Mouse (Mus musculus) macrophage (primary cell): Measurements from ENCODE around the gene Rasa3. TPM values are rescaled to one million over a fixed set of nuclear protein-coding genes. Genes with fewer than 3 reads are reported as not detected.

Experiments
- H3K27ac ChIP-seq: fragments of 350-480 bp; formaldehyde crosslinking; 2 replicates; pipeline ENCODE4 v1.9.0; 2021
- H3K36me3 ChIP-seq: fragments of 350-480 bp; formaldehyde crosslinking; 2 replicates; pipeline ENCODE4 v1.9.0; 2021; ENCODE audit errors: inconsistent target
- H3K4me3 ChIP-seq: fragments of 350-480 bp; formaldehyde crosslinking; 2 replicates; pipeline ENCODE4 v1.9.0; 2021; ENCODE audit errors: inconsistent target
- H3K79me2 ChIP-seq: fragments of 350-480 bp; formaldehyde crosslinking; 2 replicates; pipeline ENCODE4 v1.9.0; 2021; ENCODE audit errors: inconsistent target
- WGBS: methylation state at CpG from one replicate; pipeline ENCODE4 v1.1.7; 2026; ENCODE audit warnings: inconsistent platforms; ENCODE audit not compliant: missing documents; 5-methylcytosine and 5-hydroxymethylcytosine counted together
- polyA plus RNA-seq: library from polyadenylated mRNA; stranded (reverse); fragments of 250-400 nt; gene quantifications from 3 replicates; pipeline ENCODE4 v1.2.4, GENCODE M21; 2018; ENCODE audit warnings: inconsistent platforms
- total RNA-seq, 78 experiments: library from RNA; depleted of rRNA; stranded (reverse); fragments of 250-400 nt; gene quantifications; 1 replicate in 9 of 78; 2 replicates in 24 of 78; 3 replicates in 43 of 78; 4 replicates in 2 of 78; pipeline ENCODE4 v1.2.4; 2018; ENCODE audit warnings: inconsistent platforms in 56 of 78

The Rasa3 gene
- 100 to 1,000 TPM in 19 of 26 experiments, 10 to 100 TPM in 7; 24.5 to 267 (median 142) TPM for total RNA-seq (2018; cell fraction: chromatin; rRNA removed)
- 100 to 1,000 TPM in 7 of 26 experiments, 10 to 100 TPM in 19; 56.4 to 109 (median 82.5) TPM for total RNA-seq (2018; cell fraction: cytosol; rRNA removed)
- total RNA-seq (2018; cell fraction: nucleus; rRNA removed) = 100 to 1,000 TPM in 12 of 26 experiments, 10 to 100 TPM in 14; 30.1 to 198 (median 99.8) TPM
- 72.6 to 95.1 TPM (median 88.3 TPM) in 3 replicates for polyA plus RNA-seq

DNA sequence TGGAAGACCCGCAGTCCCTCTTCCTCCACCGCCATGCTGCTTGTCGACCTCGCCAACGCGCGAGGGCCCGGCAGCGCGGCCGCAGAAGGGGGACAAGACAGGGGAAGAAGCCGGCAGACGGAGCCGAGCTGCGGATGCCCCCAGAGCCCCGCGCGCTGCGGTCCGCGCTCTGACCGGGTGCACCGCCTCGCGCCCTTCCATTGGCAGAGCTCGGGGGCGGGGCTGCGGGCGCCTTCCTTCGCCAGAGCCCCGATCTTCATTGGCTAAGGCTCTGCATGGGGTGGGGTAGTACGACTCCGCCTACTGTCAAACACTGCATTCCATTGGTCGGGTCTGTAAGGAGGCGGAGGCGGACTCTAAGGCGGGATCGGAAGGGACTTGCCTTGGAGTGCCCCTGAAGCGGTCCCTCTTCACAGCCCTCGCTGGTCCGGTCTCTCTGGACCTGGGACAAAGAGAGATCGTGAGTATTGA, at the start of gene Rasa3:
Gene Rasa3 (minus strand): TSS at position 191 of the 471 bp plus-strand sequence.
- Histone ChIP-seq H3K4me3 (peak within 1 kb of the TSS; percentile 70), H3K27ac (peak within 1 kb of the TSS; percentile 100), H3K79me2 (peaks cover 38% of the 10 kb centered on the region), H3K36me3 (no peaks in the 10 kb centered on the region)
- 3% methylated on average over 42 of the region's 42 CpGs for WGBS

DNA sequence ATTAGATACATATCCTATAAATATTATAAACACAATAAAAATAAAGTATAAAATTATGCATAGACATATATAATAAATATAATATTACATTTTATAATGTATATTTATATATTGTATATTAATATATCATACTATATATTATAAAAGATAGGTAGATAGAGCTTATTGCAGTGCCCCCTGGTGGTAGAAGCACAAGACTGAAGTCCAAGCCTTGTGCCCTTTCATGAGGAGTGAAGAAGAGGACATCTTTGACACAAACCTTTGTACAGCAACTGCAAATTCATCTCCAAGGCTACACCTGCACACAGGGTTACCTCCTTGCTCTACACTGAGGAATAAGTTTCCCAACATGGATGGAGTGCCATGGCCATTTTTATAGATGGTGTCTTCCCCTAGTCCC, 48.3 kb upstream of the Rasa3 start:
- H3K79me2 ChIP-seq = no peaks in the 10 kb centered on the region
- no peak overlapping the region for H3K4me3 ChIP-seq
- H3K27ac ChIP-seq = no peak overlapping the region
- no peaks in the 10 kb centered on the region for H3K36me3 ChIP-seq

DNA sequence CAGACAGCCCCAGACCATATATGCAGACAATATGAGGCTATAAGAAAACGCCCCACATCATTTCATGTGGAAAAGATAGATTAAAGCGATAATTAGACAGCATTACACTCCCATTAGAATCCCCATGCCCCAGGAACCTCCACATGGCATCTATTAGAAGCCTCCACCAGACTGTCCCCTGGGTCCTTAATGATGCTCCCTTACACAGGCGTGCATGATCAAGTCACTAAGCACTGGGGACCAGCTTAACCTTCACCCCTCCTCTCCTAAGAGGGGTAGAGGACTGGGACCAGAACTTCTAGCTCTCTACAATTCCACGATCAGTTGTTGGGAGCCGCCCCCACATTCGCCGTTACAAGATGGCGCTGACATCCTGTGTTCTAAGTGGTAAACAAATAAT, 41.6 kb upstream of the Rasa3 start:
- WGBS = 96% methylated on average over 7 of the region's 8 CpGs
- H3K36me3 ChIP-seq = no peaks in the 10 kb centered on the region
- H3K27ac ChIP-seq = no peak overlapping the region
- no peak overlapping the region for H3K4me3 ChIP-seq
- H3K79me2 ChIP-seq = no peaks in the 10 kb centered on the region

DNA sequence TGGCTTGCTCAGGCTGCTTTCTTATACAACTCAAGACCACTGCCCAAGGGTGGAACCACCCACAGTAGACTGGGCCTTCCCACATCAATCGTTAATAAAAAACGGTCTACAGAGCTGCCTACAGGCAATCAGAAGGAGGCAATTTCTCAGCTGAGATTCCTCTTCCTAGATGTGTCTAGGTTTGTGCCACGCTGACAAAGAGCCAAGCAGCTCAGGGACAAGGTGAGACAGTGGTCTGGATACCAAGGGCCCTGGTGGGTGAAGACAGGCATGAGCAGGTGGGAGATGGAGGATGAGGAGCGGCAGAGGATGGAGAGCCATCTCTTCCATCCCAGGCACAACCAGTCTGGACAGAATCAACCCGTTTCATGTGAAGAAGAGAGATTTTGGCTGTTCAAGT, 31.1 kb upstream of the Rasa3 start:
- WGBS = 90% methylated on average over 5 of the region's 5 CpGs
- H3K36me3 ChIP-seq = no peaks in the 10 kb centered on the region
- H3K4me3 ChIP-seq = no peak overlapping the region
- H3K27ac ChIP-seq = no peak overlapping the region
- no peaks in the 10 kb centered on the region for H3K79me2 ChIP-seq

DNA sequence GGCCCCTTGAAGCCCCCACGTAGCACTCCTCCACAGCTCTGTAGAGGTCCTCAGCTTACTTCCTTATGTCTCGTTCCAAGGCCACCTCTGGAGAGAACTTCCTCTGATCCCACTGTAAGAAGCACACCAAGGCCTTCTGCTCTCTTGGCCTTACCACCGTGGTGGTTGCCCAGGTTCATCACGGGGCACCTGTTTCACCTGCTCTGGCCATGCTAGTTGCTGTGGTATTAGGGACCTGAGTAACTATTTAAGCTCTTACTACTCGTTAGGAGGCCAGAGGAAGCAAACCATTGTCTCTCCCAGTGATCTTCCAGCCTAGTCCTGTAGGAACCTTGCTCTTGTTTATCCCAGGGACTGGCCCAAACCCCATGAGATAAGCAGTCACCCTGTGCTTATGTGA, 29.5 kb upstream of the Rasa3 start:
- H3K79me2 ChIP-seq = no peaks in the 10 kb centered on the region
- no peaks in the 10 kb centered on the region for H3K36me3 ChIP-seq
- no peak overlapping the region for H3K27ac ChIP-seq
- no peak overlapping the region for H3K4me3 ChIP-seq
- 89% methylated on average over 5 of the region's 5 CpGs for WGBS

DNA sequence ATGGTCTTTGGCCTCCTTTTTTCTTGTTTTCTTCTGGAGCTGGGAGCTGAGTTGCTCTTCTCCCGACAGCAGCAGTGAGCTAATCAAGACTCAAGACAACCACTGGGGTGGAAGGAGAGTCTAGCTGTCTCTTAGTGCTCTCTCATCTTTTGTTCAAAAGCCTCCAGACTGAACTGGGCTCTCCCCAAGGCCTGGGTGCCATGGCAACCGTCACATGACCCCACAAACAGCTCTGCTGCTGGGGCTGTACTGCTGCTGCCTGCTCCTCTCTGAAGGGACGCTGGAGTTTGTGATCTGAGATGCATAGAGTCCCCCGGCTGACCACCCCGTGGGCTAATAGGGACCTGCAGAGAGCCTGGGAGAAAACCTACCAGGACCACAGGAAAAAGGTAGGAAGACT, 28.3 kb upstream of the Rasa3 start, which contains the start of gene Cfap97d2:
Gene Cfap97d2 (plus strand): TSS at position 222 of the 400 bp plus-strand sequence.
- no peaks in the 10 kb centered on the region for H3K79me2 ChIP-seq
- no peak within 1 kb of the TSS for H3K4me3 ChIP-seq
- no peak within 1 kb of the TSS for H3K27ac ChIP-seq
- 54% methylated on average over 5 of the region's 5 CpGs for WGBS
- no peaks in the 10 kb centered on the region for H3K36me3 ChIP-seq

DNA sequence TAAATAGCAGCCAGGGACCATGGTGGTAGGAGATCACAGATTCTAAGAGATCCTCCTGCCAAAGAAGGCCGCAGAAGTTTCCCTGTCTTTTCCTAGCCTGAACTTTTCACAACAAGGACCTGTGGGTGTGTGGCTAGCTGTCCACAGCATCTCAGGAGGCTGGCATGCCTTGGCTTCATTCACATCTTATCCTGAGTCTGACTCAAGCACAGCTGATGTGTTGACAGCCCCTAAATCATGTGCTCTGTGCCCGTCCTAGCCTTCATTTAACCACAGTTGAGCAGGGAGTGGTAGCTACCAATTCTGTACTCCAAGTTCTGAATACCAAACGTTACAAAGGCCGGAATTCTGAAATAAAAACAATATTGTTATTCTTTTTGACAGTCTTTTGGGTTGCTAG, 26.9 kb upstream of the Rasa3 start:
- Histone ChIP-seq H3K27ac (no peak overlapping the region), H3K79me2 (no peaks in the 10 kb centered on the region), H3K4me3 (no peak overlapping the region), H3K36me3 (no peaks in the 10 kb centered on the region)
- WGBS = 71% methylated on average over 4 of the region's 4 CpGs

DNA sequence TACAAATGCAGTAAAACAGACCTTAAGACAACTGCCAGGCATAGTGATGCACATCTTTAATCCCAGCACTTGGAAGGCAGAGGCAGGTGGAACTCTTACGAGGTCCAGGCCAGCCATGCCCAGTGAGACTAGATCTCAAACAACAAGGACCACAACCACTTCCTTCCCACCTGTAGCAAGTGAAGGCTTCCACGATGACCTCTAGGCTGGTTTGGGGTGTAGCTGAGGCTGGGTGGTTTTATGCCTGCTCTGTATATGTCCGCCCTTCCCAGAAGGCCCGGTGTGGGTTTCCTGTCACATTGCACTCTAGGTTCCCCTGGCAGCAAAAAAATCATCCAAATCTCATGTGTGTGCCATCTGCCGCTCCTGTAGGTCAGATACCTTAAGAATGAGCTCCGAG, 26.4 kb upstream of the Rasa3 start:
- Histone ChIP-seq H3K27ac (no peak overlapping the region), H3K79me2 (no peaks in the 10 kb centered on the region)
- WGBS = 54% methylated on average over 6 of the region's 6 CpGs

DNA sequence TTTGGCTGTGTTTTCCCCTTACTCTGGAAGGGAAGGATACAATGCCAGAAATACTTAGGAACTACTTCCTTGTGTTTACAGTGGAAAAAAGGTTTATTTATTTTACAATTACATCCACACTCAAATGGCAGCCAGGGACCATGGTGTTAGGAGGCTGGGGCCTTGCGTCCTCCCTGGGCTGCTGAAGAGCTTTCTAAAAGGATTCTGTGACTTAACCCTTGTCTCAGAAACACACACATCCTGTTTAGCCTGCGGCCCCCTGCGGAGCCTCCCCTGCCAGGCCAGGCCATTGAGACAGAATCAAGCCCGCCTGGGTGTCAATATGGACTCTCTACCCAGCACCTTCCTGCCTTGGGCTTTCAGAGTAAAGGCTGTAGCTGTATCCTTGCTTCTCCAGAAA, 25.4 kb upstream of the Rasa3 start:
- no peaks in the 10 kb centered on the region for H3K79me2 ChIP-seq
- 70% methylated on average over 2 of the region's 4 CpGs for WGBS
- no peaks in the 10 kb centered on the region for H3K36me3 ChIP-seq
- no peak overlapping the region for H3K4me3 ChIP-seq
- H3K27ac ChIP-seq = no peak overlapping the region

More for the DNA sequence above, 26.4 kb upstream of the Rasa3 start:
- Histone ChIP-seq H3K4me3 (no peak overlapping the region), H3K36me3 (no peaks in the 10 kb centered on the region)

DNA sequence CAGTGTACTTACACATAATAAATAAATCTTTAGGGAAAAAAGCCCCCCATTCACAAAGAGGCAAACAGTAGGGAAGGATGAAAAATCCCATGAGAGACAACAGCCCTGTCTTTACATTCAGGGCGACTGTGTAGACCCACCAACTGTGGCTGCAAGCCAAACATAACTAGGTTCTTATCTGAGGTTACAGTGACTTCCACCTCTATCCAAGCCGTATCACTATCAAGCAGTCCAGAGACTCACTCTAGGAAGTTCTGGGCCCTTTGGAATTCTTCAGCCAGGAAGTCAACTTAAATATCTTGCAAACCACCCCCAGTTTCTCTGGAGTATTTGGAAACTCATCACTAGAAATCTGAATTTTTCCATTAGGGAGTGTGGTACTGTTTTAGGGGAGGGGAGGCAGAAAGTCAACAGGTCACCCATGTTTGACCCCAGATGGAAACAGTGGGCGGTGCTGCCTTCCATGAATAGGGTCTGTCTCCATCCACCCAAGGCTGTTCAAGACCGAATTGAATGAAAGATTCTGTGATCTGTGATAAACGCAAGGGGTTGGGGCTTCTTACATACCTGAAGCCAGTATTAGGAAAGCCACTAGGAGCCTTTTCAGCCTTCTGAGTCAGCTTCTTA, 22.0 kb upstream of the Rasa3 start:
- Histone ChIP-seq H3K36me3 (no peaks in the 10 kb centered on the region), H3K27ac (no peak overlapping the region), H3K79me2 (no peaks in the 10 kb centered on the region), H3K4me3 (no peak overlapping the region)
- 81% methylated on average over 5 of the region's 5 CpGs for WGBS

DNA sequence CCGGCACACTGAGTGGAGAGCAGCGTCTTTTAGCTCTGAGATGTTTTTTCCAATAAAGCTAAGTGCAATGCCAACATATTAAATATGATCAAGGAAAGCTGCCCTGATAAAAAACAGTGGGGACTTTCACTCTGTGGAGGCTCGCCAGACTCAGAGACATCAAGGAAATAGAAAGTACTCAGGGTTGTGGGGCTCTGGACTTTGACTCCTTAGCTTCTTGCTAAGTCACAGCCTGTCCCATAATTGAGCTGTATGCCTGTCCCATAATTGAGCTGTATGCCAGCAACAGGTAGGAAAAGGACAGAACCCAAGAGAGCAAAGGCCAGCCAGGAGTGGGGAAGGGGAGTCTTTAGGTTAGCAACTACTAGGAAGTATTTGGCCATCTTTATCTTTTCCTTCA, 20.9 kb upstream of the Rasa3 start:
- Histone ChIP-seq H3K27ac (no peak overlapping the region), H3K79me2 (no peaks in the 10 kb centered on the region), H3K4me3 (no peak overlapping the region), H3K36me3 (no peaks in the 10 kb centered on the region)
- 89% methylated on average over 3 of the region's 3 CpGs for WGBS

DNA sequence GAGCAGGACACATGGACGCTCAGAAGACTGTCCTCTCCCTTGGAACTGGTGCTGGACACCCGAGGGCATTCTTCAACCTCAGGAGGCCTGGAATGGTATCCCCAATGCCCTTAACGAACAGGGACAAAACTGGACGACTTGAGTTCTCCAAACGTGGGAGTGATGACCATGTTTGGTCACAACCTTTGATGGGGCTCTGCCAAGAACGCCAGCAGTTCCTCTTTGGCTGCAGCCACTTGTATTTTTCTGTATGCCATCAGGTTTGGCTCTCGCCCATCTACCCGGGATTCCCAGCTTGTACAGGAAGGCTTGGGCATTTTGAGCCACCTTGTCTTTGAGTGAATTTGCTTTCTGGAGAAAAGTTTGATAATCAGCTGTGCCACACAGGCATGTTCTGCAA, 20.3 kb upstream of the Rasa3 start:
- H3K4me3 ChIP-seq = no peak overlapping the region
- H3K79me2 ChIP-seq = no peaks in the 10 kb centered on the region
- 22% methylated on average over 8 of the region's 8 CpGs for WGBS
- no peak overlapping the region for H3K27ac ChIP-seq
- H3K36me3 ChIP-seq = no peaks in the 10 kb centered on the region

DNA sequence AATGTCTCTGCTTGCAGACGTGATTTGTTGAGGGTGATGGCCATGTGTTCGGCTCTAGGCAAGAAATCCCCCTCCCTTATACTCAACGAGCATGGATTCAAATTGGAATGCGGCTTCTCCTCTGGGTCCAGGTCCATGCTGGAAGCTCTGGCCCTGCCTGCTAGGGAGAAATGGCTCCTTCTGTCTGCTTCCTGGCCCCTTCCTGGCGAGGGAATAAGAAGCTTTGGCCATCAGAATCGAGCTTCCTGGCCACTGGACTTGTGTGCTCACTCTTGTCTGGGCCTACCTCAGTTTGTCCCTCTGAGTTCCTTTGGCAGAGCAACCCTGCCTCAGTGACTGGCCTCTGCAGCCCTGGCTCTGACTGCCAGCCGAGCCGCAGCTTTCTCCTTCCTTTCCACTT, 19.8 kb upstream of the Rasa3 start:
- Histone ChIP-seq H3K27ac (no peak overlapping the region), H3K36me3 (no peaks in the 10 kb centered on the region), H3K4me3 (no peak overlapping the region), H3K79me2 (no peaks in the 10 kb centered on the region)
- WGBS = 92% methylated on average over 8 of the region's 8 CpGs

DNA sequence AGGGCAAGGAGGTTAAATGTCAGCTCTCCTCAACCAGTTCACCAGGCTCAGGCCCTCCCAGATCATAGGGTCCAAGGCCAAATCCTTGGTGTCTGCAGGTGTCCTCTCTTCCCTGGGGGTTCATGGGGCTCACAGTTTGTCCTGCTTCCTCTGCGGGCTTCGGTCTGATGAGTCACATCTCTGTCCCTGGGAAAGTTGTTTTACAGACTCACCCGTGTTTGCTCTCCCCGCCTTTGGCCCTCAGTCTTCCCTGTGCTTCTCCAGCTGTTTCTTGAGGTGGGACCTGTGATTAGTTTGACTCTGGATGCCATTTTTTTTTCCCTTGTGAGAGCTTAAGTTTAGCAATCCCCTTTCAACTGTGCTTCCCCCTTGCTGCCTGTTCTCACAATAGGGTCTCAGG, 18.8 kb upstream of the Rasa3 start:
- Histone ChIP-seq H3K27ac (no peak overlapping the region), H3K4me3 (no peak overlapping the region)

DNA sequence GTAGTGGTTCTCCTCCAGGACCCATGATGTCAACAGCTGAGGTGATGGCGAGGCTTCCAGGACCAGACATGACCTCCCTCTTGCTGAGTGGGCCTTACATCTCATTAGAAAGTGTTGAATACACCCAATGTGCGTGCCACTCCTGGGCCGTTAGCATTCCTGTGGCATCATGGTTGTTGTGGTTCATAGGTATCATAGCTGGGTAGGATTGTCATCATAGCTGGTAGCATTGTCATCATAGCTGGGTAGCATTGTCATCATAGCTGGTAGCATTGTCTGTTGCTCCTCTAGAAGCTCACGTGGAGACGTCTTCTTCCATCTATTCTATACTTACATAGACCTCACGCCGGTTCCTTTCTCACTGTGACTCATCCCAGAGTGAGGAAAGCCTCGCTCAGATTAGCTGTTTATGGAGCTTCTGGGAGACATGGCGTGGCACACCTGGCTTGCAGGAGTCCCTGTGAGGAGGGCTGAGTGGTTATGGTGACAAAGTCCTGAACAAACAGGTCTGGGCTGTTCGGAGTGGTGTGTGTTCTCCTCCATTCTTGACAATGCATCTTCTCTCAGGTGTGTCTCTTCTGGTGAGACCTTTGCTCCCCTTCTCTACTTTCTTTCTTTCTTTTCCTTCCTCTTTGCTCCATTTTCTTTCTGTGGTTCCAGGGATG, 17.9 kb upstream of the Rasa3 start:
- H3K36me3 ChIP-seq = no peaks in the 10 kb centered on the region
- no peaks in the 10 kb centered on the region for H3K79me2 ChIP-seq
- no peak overlapping the region for H3K4me3 ChIP-seq
- 93% methylated on average over 10 of the region's 10 CpGs for WGBS
- no peak overlapping the region for H3K27ac ChIP-seq

More for the DNA sequence above, 18.8 kb upstream of the Rasa3 start:
- H3K79me2 ChIP-seq = no peaks in the 10 kb centered on the region
- H3K36me3 ChIP-seq = no peaks in the 10 kb centered on the region
- WGBS = 73% methylated on average over 4 of the region's 4 CpGs
